ENCODE assay signal across 20 mouse cellular contexts in the genomic region with DNA sequence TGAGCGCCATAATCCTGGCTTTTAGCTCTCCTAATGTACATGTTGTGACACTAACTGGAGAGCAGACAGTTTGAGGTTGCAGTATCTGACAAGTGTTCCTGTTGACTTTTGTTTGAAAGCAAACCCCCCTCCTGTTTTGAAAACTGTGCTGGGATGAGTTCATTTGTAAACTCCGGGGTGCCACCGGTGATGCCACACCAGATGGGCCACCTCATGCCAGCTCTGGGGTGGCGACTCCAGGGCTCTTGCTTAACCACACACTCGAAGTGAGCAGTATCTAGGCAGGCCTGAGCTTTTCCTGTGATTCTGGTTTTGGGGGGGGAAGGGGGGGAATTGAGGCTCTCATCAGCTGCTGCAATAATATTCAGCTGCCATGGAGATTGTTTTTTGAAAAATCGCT. TPM values are rescaled to one million over a fixed set of nuclear protein-coding genes. Genes with fewer than 3 reads are reported as not detected.
DNase-seq lines count a peak whose midpoint lies in the region; ATAC-seq and TF ChIP-seq lines count a peak whose summit lies in the region.
"Had no signal": no experiment of that assay in that cellular context is flagged by ENCODE, and none has a peak within 500 bp of the region (broad histone marks: within the 10 kb centered on the region; RNA-seq: fewer than 3 reads in every experiment).

No protein-coding gene starts in this region.

- H3K4me1 ChIP-seq in forebrain, postnatal 0 days (ENCODE audit: insufficient read depth): no peaks in the 10 kb centered on the region
- H3K4me1 ChIP-seq in forebrain, embryonic 11.5 days (replicated peaks; ENCODE audit: control insufficient read depth, insufficient read depth, low read length): no peaks in the 10 kb centered on the region
- H3K4me1 ChIP-seq in heart, embryonic 16.5 days (ENCODE audit: control insufficient read depth, insufficient read depth, low read length): peaks cover 9% of the 10 kb centered on the region
- H3K4me1 ChIP-seq in lung, embryonic 16.5 days (replicated peaks; ENCODE audit: control insufficient read depth, insufficient read depth, low read length): no peaks in the 10 kb centered on the region
- H3K4me1 ChIP-seq: embryonic facial prominence, embryonic 15.5 days; intestine, embryonic 15.5 days had no signal

- H3K9me3 ChIP-seq in forebrain, postnatal 0 days (ENCODE audit: low read length): no peaks in the 10 kb centered on the region
- no peaks in the 10 kb centered on the region for H3K9me3 ChIP-seq in forebrain, embryonic 11.5 days (ENCODE audit: control insufficient read depth, low read length)
- no peaks in the 10 kb centered on the region for H3K9me3 ChIP-seq in heart, embryonic 16.5 days (replicated peaks; ENCODE audit: control insufficient read depth, low read length)
- no peaks in the 10 kb centered on the region for H3K9me3 ChIP-seq in lung, embryonic 16.5 days (ENCODE audit: control insufficient read depth, low read length)
- H3K9me3 ChIP-seq: embryonic facial prominence, embryonic 15.5 days; forebrain, embryonic 12.5 days; hindbrain, embryonic 13.5 days; intestine, embryonic 15.5 days had no signal

- no peak overlapping the region for H3K4me2 ChIP-seq in forebrain, postnatal 0 days (ENCODE audit: low read depth)
- no peak overlapping the region for H3K4me2 ChIP-seq in forebrain, embryonic 11.5 days (ENCODE audit: low read depth, low read length, severe bottlenecking)
- H3K4me2 ChIP-seq in heart, embryonic 16.5 days (ENCODE audit: low read depth, low read length): no peak overlapping the region
- H3K4me2 ChIP-seq in lung, embryonic 16.5 days (ENCODE audit: low read depth, low read length): no peak overlapping the region
- H3K4me2 ChIP-seq: embryonic facial prominence, embryonic 15.5 days; forebrain, embryonic 12.5 days; hindbrain, embryonic 13.5 days; intestine, embryonic 15.5 days had no signal

- ATAC-seq in forebrain, postnatal 0 days: peak; percentile 36
- no peak for ATAC-seq in forebrain, embryonic 11.5 days (replicated peaks; ENCODE audit: low FRiP score)
- no peak for ATAC-seq in heart, embryonic 16.5 days (replicated peaks; ENCODE audit: extremely low read depth, insufficient read depth, low FRiP score)
- ATAC-seq in lung, embryonic 16.5 days (ENCODE audit: low read depth): 0 out of 2 replicates have a peak, but pooled peaks have one; percentile 13
- ATAC-seq in common myeloid progenitor, adult 5-6 weeks (replicated peaks; ENCODE audit: low read depth, poor library complexity, severe bottlenecking): 0 out of 2 replicates have a peak, but pooled peaks have one; percentile 22
- ATAC-seq: intestine, embryonic 15.5 days had no signal

- DNase-seq in forebrain, postnatal 0 days: peak; percentile 39
- DNase-seq in forebrain, embryonic 11.5 days (ENCODE audit: low spot score): no peak
- no peak for DNase-seq in heart, adult 18-20 months
- no peak for DNase-seq in lung, postnatal 25 days (ENCODE audit: low spot score)
- no peak for DNase-seq in spleen, adult 12 weeks (ENCODE audit: low spot score)
- DNase-seq: adrenal gland, postnatal 10 days; cerebellum, adult 11-12 months; cerebellum, adult 9-11 months; embryo, embryonic 11 days; gastrocnemius, postnatal 10 days; heart, postnatal 4 days; kidney, adult 18-20 months had no signal

- 52% methylated on average over 6 of the region's 6 CpGs for WGBS in forebrain, postnatal 0 days
- WGBS in forebrain, embryonic 11.5 days: 86% methylated on average over 6 of the region's 6 CpGs
- WGBS in heart, embryonic 16.5 days: 74% methylated on average over 6 of the region's 6 CpGs
- WGBS in lung, embryonic 16.5 days: 74% methylated on average over 6 of the region's 6 CpGs

- peaks cover 8% of the 10 kb centered on the region; the same call in 1 of the 2 replicates for H3K27me3 ChIP-seq in forebrain, postnatal 0 days (ENCODE audit: insufficient read depth, low read length)
- H3K27me3 ChIP-seq in forebrain, embryonic 11.5 days (ENCODE audit: control insufficient read depth, insufficient read depth, low read length): no peaks in the 10 kb centered on the region
- no peaks in the 10 kb centered on the region for H3K27me3 ChIP-seq in heart, embryonic 16.5 days (ENCODE audit: control insufficient read depth, insufficient read depth, low read length)
- no peaks in the 10 kb centered on the region for H3K27me3 ChIP-seq in lung, embryonic 16.5 days (ENCODE audit: control insufficient read depth, insufficient read depth, low read depth, low read length)
- H3K27me3 ChIP-seq: embryonic facial prominence, embryonic 15.5 days; forebrain, embryonic 12.5 days; hindbrain, embryonic 13.5 days; intestine, embryonic 15.5 days had no signal

- H3K36me3 ChIP-seq in forebrain, postnatal 0 days (ENCODE audit: insufficient read depth): no peaks in the 10 kb centered on the region
- no peaks in the 10 kb centered on the region for H3K36me3 ChIP-seq in forebrain, embryonic 11.5 days (ENCODE audit: control insufficient read depth, insufficient read depth, low read length)
- peaks cover 3% of the 10 kb centered on the region; the same call in 1 of the 2 replicates for H3K36me3 ChIP-seq in heart, embryonic 16.5 days (ENCODE audit: control insufficient read depth, insufficient read depth)
- H3K36me3 ChIP-seq in lung, embryonic 16.5 days (ENCODE audit: control insufficient read depth, insufficient read depth, low read length): peaks cover 9% of the 10 kb centered on the region
- H3K36me3 ChIP-seq: hindbrain, embryonic 13.5 days had no signal

- no peak overlapping the region for H3K9ac ChIP-seq in forebrain, postnatal 0 days
- H3K9ac ChIP-seq in forebrain, embryonic 11.5 days (ENCODE audit: low read length): no peak overlapping the region
- no peak overlapping the region for H3K9ac ChIP-seq in heart, embryonic 16.5 days (ENCODE audit: low read length)
- no peak overlapping the region for H3K9ac ChIP-seq in lung, embryonic 16.5 days (ENCODE audit: low read length)
- H3K9ac ChIP-seq: embryonic facial prominence, embryonic 15.5 days; forebrain, embryonic 12.5 days; hindbrain, embryonic 13.5 days; intestine, embryonic 15.5 days had no signal

- H3K27ac ChIP-seq in forebrain, postnatal 0 days (ENCODE audit: low read depth, low read length): no peak overlapping the region
- no peak overlapping the region for H3K27ac ChIP-seq in forebrain, embryonic 11.5 days (ENCODE audit: low read depth, low read length)
- 0 out of 2 replicates have a peak overlapping the region, but pooled peaks have one; percentile 14 for H3K27ac ChIP-seq in heart, embryonic 16.5 days (ENCODE audit: low read length)
- H3K27ac ChIP-seq in lung, embryonic 16.5 days (ENCODE audit: low read length): no peak overlapping the region
- H3K27ac ChIP-seq: embryonic facial prominence, embryonic 15.5 days; forebrain, embryonic 12.5 days; hindbrain, embryonic 13.5 days; intestine, embryonic 15.5 days had no signal

- no peak overlapping the region for H3K4me3 ChIP-seq in forebrain, postnatal 0 days (ENCODE audit: low read depth, low read length)
- H3K4me3 ChIP-seq in forebrain, embryonic 11.5 days (ENCODE audit: low read depth, low read length): no peak overlapping the region
- no peak overlapping the region for H3K4me3 ChIP-seq in heart, embryonic 16.5 days (ENCODE audit: low read length)
- H3K4me3 ChIP-seq in lung, embryonic 16.5 days (ENCODE audit: low read length): no peak overlapping the region
- H3K4me3 ChIP-seq: embryonic facial prominence, embryonic 15.5 days; erythroblast, embryonic 14.5 days; forebrain, embryonic 12.5 days; hindbrain, embryonic 13.5 days; intestine, embryonic 15.5 days had no signal

- TF ChIP-seq CTCF in forebrain, postnatal 0 days (IDR thresholded peaks at IDR 0.05; ENCODE audit: low read depth): no peak

RNA-seq across cellular contexts. Expression of a gene that starts 31.6 kb away (rescaled TPM):
- total RNA-seq in forebrain, postnatal 0 days (2014; rRNA removed): 43.9 and 49.9 TPM in 2 replicates
- 10.0 and 14.0 TPM in 2 replicates for polyA plus RNA-seq in forebrain, postnatal 0 days (2015; fragmentation: Nextera tagmentation; extraction: Ambion mirVana)
- polyA plus RNA-seq in forebrain, embryonic 11.5 days (2014; fragmentation: Nextera tagmentation; extraction: Ambion mirVana): 21.6 and 24.0 TPM in 2 replicates
- 11.6 and 17.2 TPM in 2 replicates for polyA plus RNA-seq in heart, embryonic 16.5 days (2015; fragmentation: Nextera tagmentation; extraction: Ambion mirVana)
- total RNA-seq in heart, adult 18-20 months (2021): 10 to 100 TPM; 20.5 to 23.7 TPM
- polyA plus RNA-seq in lung, embryonic 16.5 days (2015; fragmentation: Nextera tagmentation; extraction: Ambion mirVana): 53.3 and 53.6 TPM in 2 replicates
- total RNA-seq in common myeloid progenitor, adult 5-6 weeks (2017): 0.05 TPM in 1 of 2 replicates, not detected in the other
- polyA plus RNA-seq: erythroblast, embryonic 14.5 days had no signal

Comparison
In these comparisons a context has a peak if more than half of its experiments do, and no peak if none do; other contexts are left out.
1. ATAC-seq: peak in forebrain, postnatal 0 days (single experiment), lung, embryonic 16.5 days (single experiment) and common myeloid progenitor, adult 5-6 weeks (single experiment); none in forebrain, embryonic 11.5 days (single experiment) and heart, embryonic 16.5 days (single experiment).